Comparison of ENCODE assay signal across 28 mouse cellular contexts in genomic region chr1:121483091-121483490, GRCm38 (mm10). TPM values are rescaled to one million over a fixed set of nuclear protein-coding genes. Genes with fewer than 3 reads are reported as not detected.
DNase-seq lines count a peak whose midpoint lies in the region; TF ChIP-seq lines count a peak whose summit lies in the region.
"Had no signal": no experiment of that assay in that cellular context is flagged by ENCODE, and none has a peak within 500 bp of the region (broad histone marks: within the 10 kb centered on the region; RNA-seq: fewer than 3 reads in every experiment).

No protein-coding gene starts in this region.

- no peak overlapping the region for H3K9ac ChIP-seq in MEL (ENCODE audit: control insufficient read depth, low read depth, low read length, poor library complexity, severe bottlenecking)
- H3K9ac ChIP-seq: embryonic facial prominence, embryonic 12.5 days; forebrain, embryonic 12.5 days; hindbrain, embryonic 15.5 days; limb, embryonic 13.5 days; liver, embryonic 13.5 days; midbrain, embryonic 12.5 days had no signal

- no peak overlapping the region for H3K4me3 ChIP-seq in MEL (ENCODE audit: control insufficient read depth in 1 of 2, insufficient read depth in 1 of 2, low read depth in 2 of 2, low read length in 2 of 2)
- H3K4me3 ChIP-seq in small intestine, adult 2 months (ENCODE audit: low read depth, low read length), result no peak overlapping the region
- H3K4me3 ChIP-seq: embryonic facial prominence, embryonic 12.5 days; forebrain, embryonic 12.5 days; hindbrain, embryonic 15.5 days; limb, embryonic 13.5 days; liver, embryonic 13.5 days; midbrain, embryonic 12.5 days had no signal

- TF ChIP-seq POLR2A in MEL (IDR thresholded peaks at IDR 0.05; ENCODE audit: control insufficient read depth in 1 of 2, insufficient read depth in 1 of 2, low read depth in 1 of 2, low read length in 2 of 2, poor library complexity in 1 of 2), result no peak
- TF ChIP-seq POLR2A in small intestine, adult 2 months (IDR thresholded peaks at IDR 0.05; ENCODE audit: low read depth, low read length), result no peak

- TF ChIP-seq EP300 in MEL (IDR thresholded peaks at IDR 0.05; ENCODE audit: low read depth in 1 of 2, low read length in 2 of 2), result no peak

- peaks cover 5 to 12% of the 10 kb centered on the region in 2 experiments; a peak in 3 of 4 replicates for H3K4me1 ChIP-seq in MEL (ENCODE audit: control insufficient read depth in 1 of 2, insufficient read depth in 2 of 2, low read length in 2 of 2)
- peaks cover 14% of the 10 kb centered on the region; the same call in 1 of the 2 replicates for H3K4me1 ChIP-seq in small intestine, adult 2 months (ENCODE audit: control insufficient read depth, insufficient read depth, insufficient read length, low read length)
- H3K4me1 ChIP-seq: embryonic facial prominence, embryonic 12.5 days; forebrain, embryonic 12.5 days; hindbrain, embryonic 15.5 days; limb, embryonic 13.5 days; liver, embryonic 13.5 days; midbrain, embryonic 12.5 days had no signal

- DNase-seq in adrenal gland, adult (ENCODE audit: inconsistent age in 2 of 2, low spot score in 1 of 2), result peak; percentile 86 to 90
- no peak for DNase-seq in adrenal gland, postnatal 4 days (ENCODE audit: low spot score in 2 of 2)
- DNase-seq in MEL (ENCODE audit: low read depth, low spot score), result peak; percentile 70
- DNase-seq in adrenal gland, adult 2 months, result peak; percentile 82
- DNase-seq in testis, postnatal 14 days (ENCODE audit: low spot score), result no peak
- DNase-seq in left cerebral cortex, adult 8-10 months (ENCODE audit: low spot score in 2 of 2), result no peak
- DNase-seq: cerebellum, adult 18-20 months; cerebellum, postnatal 25 days; gastrocnemius, postnatal 25 days; heart, postnatal 36 days; kidney, adult 2 months; kidney, postnatal 10 days; liver, embryonic 13.5 days; lung, adult 2 months; retina, postnatal 1 day; right cerebral cortex, postnatal 25 days; thymus, postnatal 14 days had no signal

- H3K9me3 ChIP-seq in MEL (replicated peaks; ENCODE audit: insufficient read depth, low read length), result no peaks in the 10 kb centered on the region
- H3K9me3 ChIP-seq: embryonic facial prominence, embryonic 12.5 days; forebrain, embryonic 12.5 days; hindbrain, embryonic 15.5 days; limb, embryonic 13.5 days; liver, embryonic 13.5 days; midbrain, embryonic 12.5 days had no signal

- TF ChIP-seq RAD21 in MEL (IDR thresholded peaks at IDR 0.05; ENCODE audit: low read depth, low read length), result no peak

- no peak for TF ChIP-seq CTCF in MEL (IDR thresholded peaks at IDR 0.05 in 2 of 3, conservative IDR thresholded peaks at IDR 0.05 in 1 of 3; ENCODE audit: control insufficient read depth in 1 of 3, insufficient read depth in 1 of 3, low read depth in 2 of 3, low read length in 3 of 3, poor library complexity in 1 of 3, severe bottlenecking in 1 of 3)
- no peak for TF ChIP-seq CTCF in small intestine, adult 2 months (IDR thresholded peaks at IDR 0.05; ENCODE audit: extremely low read depth, insufficient read length, insufficient replicate concordance, low read depth, low read length)

- WGBS in small intestine, adult 2 months, result 61% methylated on average over 4 of the region's 4 CpGs

- H3K27me3 ChIP-seq in MEL (ENCODE audit: control insufficient read depth in 1 of 2, insufficient read depth in 2 of 2, low read length in 2 of 2), result no peaks in the 10 kb centered on the region
- no peaks in the 10 kb centered on the region for H3K27me3 ChIP-seq in small intestine, adult 2 months (ENCODE audit: control insufficient read depth, insufficient read depth, low read length)
- H3K27me3 ChIP-seq: embryonic facial prominence, embryonic 12.5 days; forebrain, embryonic 12.5 days; hindbrain, embryonic 15.5 days; limb, embryonic 13.5 days; liver, embryonic 13.5 days; midbrain, embryonic 12.5 days had no signal

- H3K36me3 ChIP-seq in MEL (ENCODE audit: control insufficient read depth in 1 of 2, insufficient read depth in 2 of 2, low read length in 2 of 2), result peaks cover under 1 to 13% of the 10 kb centered on the region in 2 experiments
- H3K36me3 ChIP-seq in small intestine, adult 2 months (ENCODE audit: control insufficient read depth, insufficient read depth, low read length), result peaks cover 42% of the 10 kb centered on the region

- H3K27ac ChIP-seq in MEL (ENCODE audit: control insufficient read depth, low read depth, low read length), result no peak overlapping the region
- H3K27ac ChIP-seq in small intestine, adult 2 months (ENCODE audit: insufficient read depth, low read depth, low read length), result peak overlapping the region; percentile 36; the same call in 1 of the 2 replicates
- H3K27ac ChIP-seq: embryonic facial prominence, embryonic 12.5 days; forebrain, embryonic 12.5 days; hindbrain, embryonic 15.5 days; limb, embryonic 13.5 days; liver, embryonic 13.5 days; midbrain, embryonic 12.5 days had no signal

- H3K79me2 ChIP-seq in MEL (ENCODE audit: control insufficient read depth, insufficient read depth, low read length, poor library complexity), result no peaks in the 10 kb centered on the region

TF ChIP-seq in MEL, 35 proteins besides CTCF, POLR2A, EP300 and RAD21:
- no peak for TF ChIP-seq ZKSCAN1 (IDR thresholded peaks at IDR 0.05; ENCODE audit: low read depth, low read length)
- TF ChIP-seq USF1 (IDR thresholded peaks at IDR 0.05; ENCODE audit: low read depth, low read length), result no peak

RNA-seq across cellular contexts. Expression of gene Htr5b, which starts 45.2 kb away (rescaled TPM):
- not detected for total RNA-seq in adrenal gland, postnatal 4 days (2021)
- total RNA-seq in MEL (2012; rRNA removed), result not detected in 2 replicates
- not detected for polyA plus RNA-seq in MEL (2012; ENCODE audit: insufficient read depth in 1 of 2, insufficient read length in 2 of 2, low read depth in 1 of 2, low replicate concordance in 2 of 2, missing spikeins in 1 of 2)
- not detected for total RNA-seq in adrenal gland, adult 2 months (2021)
- not detected in 2 replicates for polyA plus RNA-seq in adrenal gland, adult 2 months (2012; rRNA removed)
- polyA plus RNA-seq in small intestine, adult 2 months (2012; rRNA removed), result not detected in 2 replicates
- total RNA-seq in left cerebral cortex, adult 8-10 months (2022), result 1 to 10 TPM in 2 of 4 experiments, under 1 TPM in 2; 0.58 to 1.6 (median 1.0) TPM
- total RNA-seq: gastrocnemius, postnatal 25 days; heart, adult 8-10 months; heart, postnatal 36 days; megakaryocyte, adult 5-6 weeks; neutrophil, adult 5-6 weeks had no signal
- polyA plus RNA-seq: forebrain, embryonic 12.5 days; heart, embryonic 14.5 days; intestine, embryonic 14.5 days; kidney, adult 2 months; liver, embryonic 13.5 days; lung, adult 2 months had no signal

RNA-seq across cellular contexts. Expression of gene Ccdc93, which starts 52.2 kb away (rescaled TPM):
- 10 to 100 TPM; 22.9 to 24.5 TPM for total RNA-seq in adrenal gland, postnatal 4 days (2021)
- 18.0 and 21.3 TPM in 2 replicates for total RNA-seq in MEL (2012; rRNA removed)
- polyA plus RNA-seq in MEL (2012; ENCODE audit: insufficient read depth in 1 of 2, insufficient read length in 2 of 2, low read depth in 1 of 2, low replicate concordance in 2 of 2, missing spikeins in 1 of 2), result 10 to 100 TPM in 1 of 2 experiments, not detected in 1; 21.5 TPM
- 10 to 100 TPM; 21.7 to 22.2 TPM for total RNA-seq in adrenal gland, adult 2 months (2021)
- polyA plus RNA-seq in adrenal gland, adult 2 months (2012; rRNA removed), result 3.8 and 4.6 TPM in 2 replicates
- 2.9 and 5.4 TPM in 2 replicates for polyA plus RNA-seq in small intestine, adult 2 months (2012; rRNA removed)
- 10 to 100 TPM; 20.8 to 25.6 (median 22.7) TPM for total RNA-seq in left cerebral cortex, adult 8-10 months (2022)

Comparison
In these comparisons a context has a peak if more than half of its experiments do, and no peak if none do; other contexts are left out.
1. DNase-seq: peak in adrenal gland, adult (2 of 2), MEL (single experiment) and adrenal gland, adult 2 months (single experiment); none in adrenal gland, postnatal 4 days (0 of 2), testis, postnatal 14 days (single experiment) and left cerebral cortex, adult 8-10 months (0 of 2).